Mouse (Mus musculus) bone marrow macrophage, adult 2 months (primary cell): ENCODE data around the gene Dnaic2.

Experiments
- CTCF ChIP-seq: IDR thresholded peaks from 2 replicates; pipeline ENCODE4 v1.5.1; 2012; ENCODE audit warnings: low read depth, mild to moderate bottlenecking, low read length, moderate library complexity
- POLR2A ChIP-seq: IDR thresholded peaks from 2 replicates; pipeline ENCODE4 v1.6.1; 2012; ENCODE audit warnings: mild to moderate bottlenecking, low read depth, low read length, borderline replicate concordance

DNA sequence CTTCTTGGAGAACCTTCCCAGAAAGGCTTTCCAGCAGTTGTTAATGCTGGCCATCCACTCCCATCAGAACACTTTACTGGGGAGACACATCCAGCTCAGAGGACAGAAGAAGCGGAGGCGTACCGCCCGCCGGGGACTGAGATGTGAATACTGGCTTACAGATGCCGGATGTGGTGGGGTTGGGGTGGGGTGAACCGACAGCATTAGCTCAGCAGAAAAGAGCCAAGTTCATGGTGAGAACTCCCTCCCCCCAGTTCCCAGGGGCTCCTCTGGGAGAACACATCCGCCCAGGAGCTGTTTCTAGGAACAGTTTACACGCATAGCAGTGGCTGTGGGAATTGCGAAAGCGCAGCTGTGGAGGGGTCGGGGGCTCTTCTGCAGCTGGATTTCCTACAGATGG, 27.7 kb upstream of the Dnaic2 start:
- TF ChIP-seq POLR2A (no peak), CTCF (no peak)
